Mouse (Mus musculus): ENCODE results near the gene Cyp2c67. TPM values are rescaled to one million over a fixed set of nuclear protein-coding genes. Genes with fewer than 3 reads are reported as not detected.

Gene Cyp2c67
- not detected in 2 replicates for polyA plus RNA-seq (2012; rRNA removed)

DNA sequence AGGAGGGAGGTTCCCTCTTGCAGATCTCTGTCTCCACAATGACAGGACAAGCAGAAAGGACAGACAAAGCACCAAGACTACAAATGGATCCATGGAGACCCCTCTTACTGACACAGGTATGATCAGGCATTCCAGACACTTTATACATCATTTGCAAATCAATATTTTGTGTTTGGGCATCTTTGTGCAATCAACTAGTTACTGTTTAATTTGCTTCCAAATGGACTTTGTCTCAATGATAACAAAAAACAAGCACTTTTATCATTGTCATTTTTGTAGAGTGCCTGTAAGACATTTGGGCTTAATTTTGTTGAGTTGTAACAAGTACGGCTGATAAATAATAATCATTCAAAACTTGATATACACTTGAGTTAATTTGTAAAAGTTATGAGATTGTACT is at the start of gene Cyp2c67:
TSS of gene Cyp2c67 (minus strand) at position 114 of the 400 bp plus-strand sequence.

Other genes starting within 250 kb of the Cyp2c67 start
- gene Cyp2c38, start 186.0 kb downstream of the Cyp2c67 start, polyA plus RNA-seq (2012; rRNA removed), result not detected in 2 replicates
- gene Cyp2c39, start 138.2 kb downstream of the Cyp2c67 start, polyA plus RNA-seq (2012; rRNA removed), result not detected in 2 replicates
- 0.15 TPM in 1 of 2 replicates, not detected in the other for gene Cyp2c68, start 92.0 kb upstream of the Cyp2c67 start, polyA plus RNA-seq (2012; rRNA removed)
- 0.37 TPM in 1 of 2 replicates, not detected in the other for gene Cyp2c40, start 163.8 kb upstream of the Cyp2c67 start, polyA plus RNA-seq (2012; rRNA removed)
- 0.33 TPM in 1 of 2 replicates, not detected in the other for gene Cyp2c69, start 237.7 kb upstream of the Cyp2c67 start, polyA plus RNA-seq (2012; rRNA removed)